Mouse (Mus musculus) neural tube, embryonic 14.5 days (tissue): ENCODE data around the gene Rbm15. TPM values are rescaled to one million over a fixed set of nuclear protein-coding genes. Genes with fewer than 3 reads are reported as not detected.
A peak's percentile ranks its signal among the peaks of the same experiment; 100 is the strongest.
"Not testable (repeated sequence)": the region's sequence is repeated elsewhere in the genome, so short reads cannot be mapped to it uniquely, and the experiment has no call there.

Experiments used
- ATAC-seq: fragments of 200-750 bp; cut with Nextera tagmentation; 2 replicates; pipeline ENCODE4 v1.8.0; 2017; ENCODE audit warnings: low read depth, mild to moderate bottlenecking, moderate TSS enrichment, moderate library complexity
- H3K27ac ChIP-seq: fragments of 300-500 bp; sonication (generic); 2 replicates; pipeline ENCODE4 v1.5.1; 2014; ENCODE audit warnings: low read depth, mild to moderate bottlenecking, control low read depth, low read length, moderate library complexity, mixed read lengths
- H3K27me3 ChIP-seq: fragments of 300-500 bp; sonication (generic); 2 replicates; pipeline ENCODE4 v1.6.1; 2014; ENCODE audit warnings: low read length; ENCODE audit not compliant: control insufficient read depth, insufficient read depth
- H3K36me3 ChIP-seq: fragments of 300-500 bp; sonication (generic); 2 replicates; pipeline ENCODE4 v1.6.1; 2014; ENCODE audit warnings: low read length, mixed read lengths; ENCODE audit not compliant: control insufficient read depth, insufficient read depth
- H3K4me1 ChIP-seq: fragments of 300-500 bp; sonication (generic); 2 replicates; pipeline ENCODE4 v1.6.1; 2014; ENCODE audit warnings: low read length; ENCODE audit not compliant: control insufficient read depth, insufficient read depth
- H3K4me2 ChIP-seq: fragments of 300-500 bp; sonication (generic); 2 replicates; pipeline ENCODE4 v1.6.1; 2014; ENCODE audit warnings: mild to moderate bottlenecking, low read depth, low read length, control low read depth
- H3K4me3 ChIP-seq: fragments of 300-500 bp; sonication (generic); 2 replicates; pipeline ENCODE4 v1.5.1; 2014; ENCODE audit warnings: low read depth, low read length, control low read depth, mixed read lengths
- H3K9ac ChIP-seq: fragments of 300-500 bp; sonication (generic); replicated peaks from 2 replicates; pipeline ENCODE4 v1.6.1; 2014; ENCODE audit warnings: low read depth, mild to moderate bottlenecking, control low read depth, low read length, mixed read lengths
- H3K9me3 ChIP-seq: fragments of 300-500 bp; sonication (generic); 2 replicates; pipeline ENCODE4 v1.6.1; 2016; ENCODE audit warnings: low read length; ENCODE audit not compliant: control insufficient read depth
- WGBS: fragments of 180-500 bp; shearing (Covaris S2); extraction: QIAGEN DNeasy Blood & Tissue Kit; methylation state at CpG from one replicate; pipeline ENCODE4 v1.1.7; 2014; 5-methylcytosine and 5-hydroxymethylcytosine counted together
- polyA plus RNA-seq: library from polyadenylated mRNA; unstranded; fragments of >200 nt; fragmentation: Nextera tagmentation; extraction: Ambion mirVana; gene quantifications from 2 replicates; pipeline ENCODE4 v1.2.1, GENCODE M21; 2014

The Rbm15 gene
- polyA plus RNA-seq, 1 experiment from 2014 or later, result 9.0 TPM

DNA sequence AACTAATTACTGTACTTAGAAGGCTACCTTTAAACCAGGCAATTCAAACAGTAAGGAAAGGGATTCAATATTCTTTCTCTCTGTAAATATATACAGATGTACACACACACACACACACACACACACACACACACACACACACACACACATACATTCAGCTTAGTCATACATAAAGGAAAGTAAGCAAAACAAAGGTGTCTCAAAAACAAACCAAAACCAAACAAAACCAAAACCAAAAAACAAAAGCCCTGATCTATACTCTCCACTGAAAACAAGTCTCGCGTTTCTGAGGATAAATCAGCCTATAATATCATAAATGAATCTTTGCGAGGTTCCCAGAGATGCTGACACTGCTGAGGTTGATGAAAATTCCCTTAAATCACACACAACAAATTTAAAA is 16.1 kb downstream of the Rbm15 start:
- no peak overlapping the region for H3K9ac ChIP-seq
- H3K4me2 ChIP-seq, result no peak overlapping the region
- no peak for ATAC-seq
- H3K36me3 ChIP-seq, result no peaks in the 10 kb centered on the region
- H3K9me3 ChIP-seq, result no peaks in the 10 kb centered on the region
- H3K4me3 ChIP-seq, result no peak overlapping the region
- no peaks in the 10 kb centered on the region for H3K27me3 ChIP-seq
- no peaks in the 10 kb centered on the region for H3K4me1 ChIP-seq
- 95% methylated on average over 3 of the region's 3 CpGs for WGBS
- no peak overlapping the region for H3K27ac ChIP-seq

DNA sequence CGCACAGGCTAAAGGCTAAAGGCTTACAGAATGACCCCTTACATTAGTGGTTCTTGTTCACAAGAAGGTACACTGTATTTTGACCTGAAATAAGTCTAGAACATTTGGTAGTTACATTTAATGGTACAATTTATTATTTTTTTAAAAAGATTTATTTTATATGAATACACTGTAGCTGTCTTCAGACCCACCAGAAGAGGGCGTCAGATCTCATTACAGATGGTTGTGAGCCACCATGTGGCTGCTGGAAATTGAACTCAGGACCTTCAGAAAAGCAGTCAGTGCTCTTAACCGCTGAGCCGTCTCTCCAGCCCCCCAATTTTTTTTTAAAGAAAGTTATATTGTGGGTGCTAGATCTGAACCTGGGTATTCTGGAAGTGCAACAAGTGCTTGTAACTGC is 36.6 kb downstream of the Rbm15 start:
- H3K4me2 ChIP-seq, H3K27me3 ChIP-seq, H3K9me3 ChIP-seq, H3K4me1 ChIP-seq, ATAC-seq, H3K36me3 ChIP-seq, H3K27ac ChIP-seq, H3K9ac ChIP-seq, H3K4me3 ChIP-seq: not testable (repeated sequence)
- WGBS, result 76% methylated on average over 4 of the region's 4 CpGs

DNA sequence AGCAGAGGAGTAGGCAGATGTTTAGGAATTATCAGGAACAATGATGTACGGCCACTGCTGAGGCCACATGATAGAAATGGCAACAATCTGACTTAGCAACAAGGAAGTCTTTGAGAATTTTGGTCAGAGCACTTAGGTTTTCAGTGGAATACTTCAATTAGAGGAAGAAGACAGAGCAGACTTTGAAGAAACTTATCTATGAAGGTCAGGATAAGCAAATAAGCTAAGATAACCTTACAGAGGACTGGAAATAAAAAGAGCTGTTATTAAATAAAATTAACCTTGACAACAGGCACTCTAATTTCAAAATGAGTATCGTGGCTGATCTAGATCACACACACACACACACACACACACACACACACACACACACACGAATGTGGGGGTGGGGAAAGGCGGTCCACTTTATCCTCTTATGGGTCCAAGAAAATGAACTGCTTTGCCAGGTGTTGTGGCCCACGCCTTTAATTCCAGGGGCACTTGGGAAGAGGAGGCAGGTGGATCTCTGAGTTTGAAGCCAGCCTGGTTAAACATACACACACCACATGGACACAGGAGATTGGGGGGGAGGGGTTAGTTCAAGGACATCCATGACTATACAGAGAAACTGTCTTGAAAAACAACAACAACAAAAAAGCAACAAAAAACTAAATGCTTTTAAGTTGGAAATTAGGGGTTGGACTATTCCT is 37.7 kb downstream of the Rbm15 start:
- Histone ChIP-seq H3K36me3 (no peaks in the 10 kb centered on the region), H3K9ac (no peak overlapping the region), H3K4me3 (no peak overlapping the region), H3K9me3 (no peaks in the 10 kb centered on the region), H3K27ac (no peak overlapping the region), H3K4me2 (no peak overlapping the region), H3K4me1 (no peaks in the 10 kb centered on the region), H3K27me3 (no peaks in the 10 kb centered on the region)
- ATAC-seq, result no peak
- 96% methylated on average over 5 of the region's 5 CpGs for WGBS

DNA sequence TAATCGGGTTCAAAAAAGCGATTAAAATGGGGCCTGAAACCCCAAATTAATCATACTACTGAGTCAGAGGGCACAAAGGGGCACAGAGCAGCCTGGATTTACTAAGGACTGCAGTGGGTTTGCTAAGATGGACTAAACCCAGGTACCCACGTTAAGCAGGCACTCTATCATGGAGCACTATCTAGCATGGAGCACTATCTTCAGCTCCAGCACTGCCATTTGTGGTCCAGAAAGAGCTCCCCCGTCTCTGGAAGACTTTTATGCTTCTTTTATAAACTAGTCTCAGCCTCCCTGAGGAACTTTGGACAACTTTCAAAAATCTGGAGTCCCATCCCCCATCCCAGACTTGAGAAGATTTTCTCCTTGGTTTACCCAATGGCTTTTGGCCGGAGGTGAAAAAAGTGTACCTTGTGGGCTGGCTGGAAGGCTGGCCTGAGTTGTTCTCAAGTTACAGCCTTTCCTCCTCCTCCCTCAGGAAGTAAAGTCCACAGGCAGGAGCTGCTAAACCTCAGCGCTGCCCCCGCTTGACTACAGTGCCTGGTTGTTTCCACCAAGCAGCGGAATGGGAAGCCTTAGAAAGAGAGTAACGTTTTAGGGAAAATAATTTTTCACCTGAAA is 42.6 kb downstream of the Rbm15 start, which contains the start of gene Slc16a4:
Slc16a4 (plus strand) TSS at position 467 of the 618 bp plus-strand sequence.
- 33% methylated on average over 9 of the region's 9 CpGs for WGBS
- Histone ChIP-seq H3K4me3 (no peak within 1 kb of the TSS), H3K4me1 (no peaks in the 10 kb centered on the region), H3K36me3 (no peaks in the 10 kb centered on the region), H3K9me3 (no peaks in the 10 kb centered on the region), H3K27ac (no peak within 1 kb of the TSS), H3K9ac (no peak within 1 kb of the TSS), H3K27me3 (no peaks in the 10 kb centered on the region), H3K4me2 (no peak within 1 kb of the TSS)
- no peak for ATAC-seq

DNA sequence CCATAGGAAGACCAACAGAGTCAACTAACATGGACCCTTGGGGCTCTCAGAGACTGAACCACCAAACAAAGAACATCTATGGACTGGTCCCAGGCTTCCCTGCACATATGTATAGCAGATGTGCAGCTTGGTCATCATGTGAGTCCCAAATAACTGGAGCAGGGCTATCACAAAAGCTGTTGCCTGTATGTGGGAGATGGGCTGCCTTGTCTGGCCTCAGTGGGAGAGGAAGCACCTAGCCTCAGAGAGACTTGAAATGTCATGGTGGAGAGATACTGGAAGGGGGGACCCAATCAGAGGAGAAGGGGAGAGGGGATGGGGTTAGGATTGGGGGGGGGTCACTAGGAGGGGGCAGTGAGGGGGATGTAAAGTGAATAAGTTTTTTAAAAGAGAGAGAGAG is 46.1 kb downstream of the Rbm15 start:
- H3K27ac ChIP-seq, result no peak overlapping the region
- no peak for ATAC-seq
- no peaks in the 10 kb centered on the region for H3K4me1 ChIP-seq
- no peaks in the 10 kb centered on the region for H3K9me3 ChIP-seq
- no peaks in the 10 kb centered on the region for H3K27me3 ChIP-seq
- peaks cover 5% of the 10 kb centered on the region; the same call in 1 of the 2 replicates for H3K36me3 ChIP-seq
- H3K4me2 ChIP-seq, result no peak overlapping the region
- no peak overlapping the region for H3K9ac ChIP-seq
- H3K4me3 ChIP-seq, result no peak overlapping the region

DNA sequence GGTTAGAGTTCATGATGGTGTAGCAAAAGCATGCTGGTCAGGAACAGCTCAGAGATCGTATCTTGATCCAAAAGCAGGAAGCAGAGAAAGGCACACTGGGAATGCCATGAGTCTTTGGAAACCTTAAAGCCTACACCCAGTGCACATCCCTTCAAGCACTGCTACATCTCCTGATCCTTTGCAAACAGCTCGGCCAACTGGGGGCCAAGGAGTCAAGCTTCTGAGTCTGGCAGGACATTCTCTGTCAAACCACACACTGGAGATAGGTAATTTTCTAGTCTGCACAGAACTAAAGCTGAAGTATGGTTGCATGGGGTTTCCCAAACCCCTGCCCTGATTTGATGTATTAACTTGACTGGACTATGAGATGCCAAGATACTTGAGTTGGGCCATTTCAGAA is 47.4 kb downstream of the Rbm15 start:
- no peak overlapping the region for H3K27ac ChIP-seq
- 85% methylated on average over 2 of the region's 2 CpGs for WGBS
- no peaks in the 10 kb centered on the region for H3K9me3 ChIP-seq
- H3K4me1 ChIP-seq, result no peaks in the 10 kb centered on the region
- no peaks in the 10 kb centered on the region for H3K27me3 ChIP-seq
- peaks cover 5% of the 10 kb centered on the region for H3K36me3 ChIP-seq
- no peak overlapping the region for H3K9ac ChIP-seq
- H3K4me3 ChIP-seq, result no peak overlapping the region
- ATAC-seq, result no peak
- H3K4me2 ChIP-seq, result no peak overlapping the region

DNA sequence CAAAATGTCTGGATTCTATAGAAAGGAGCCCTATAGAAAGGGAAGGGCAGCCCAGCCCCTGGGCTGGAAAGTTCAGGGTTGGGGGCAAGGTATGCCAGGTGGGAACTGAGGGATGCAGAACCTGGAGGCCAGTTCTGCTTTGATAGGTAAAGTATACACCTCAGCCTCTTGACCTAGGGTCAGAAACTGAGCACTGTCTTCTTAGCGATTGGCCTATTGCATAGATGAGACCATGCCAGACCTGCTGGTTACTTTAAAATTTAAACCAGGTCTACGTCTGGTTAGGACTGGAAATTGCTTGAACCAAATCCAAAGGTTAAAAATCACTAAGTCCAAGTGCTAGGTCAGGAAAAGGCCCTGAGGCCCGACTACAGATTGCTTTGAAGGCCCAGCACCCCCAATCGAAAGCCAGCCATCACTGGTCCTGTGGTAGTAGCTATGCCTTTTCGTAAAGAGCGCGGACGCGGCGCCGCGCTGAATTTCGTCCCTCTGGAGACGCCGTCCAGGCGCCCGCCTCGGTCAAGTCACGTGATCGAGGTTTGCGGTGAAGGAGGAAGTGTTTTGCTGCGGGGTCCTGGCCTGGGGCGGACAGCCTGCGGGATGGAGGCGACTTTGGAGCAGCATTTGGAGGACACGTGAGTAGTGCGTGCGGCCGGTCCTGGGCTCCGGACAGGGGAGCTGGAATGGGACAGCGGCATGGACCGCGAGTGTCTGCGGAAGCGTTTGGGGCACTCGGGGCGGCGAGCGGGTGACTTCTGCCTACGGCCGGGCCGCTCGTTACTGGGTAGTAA is 54.8 kb downstream of the Rbm15 start, which contains the start of gene Lamtor5:
Lamtor5 (plus strand) TSS at position 380 of the 791 bp plus-strand sequence.
- ATAC-seq, result peak; percentile 91
- 3% methylated on average over 43 of the region's 43 CpGs for WGBS
- peaks cover 5% of the 10 kb centered on the region for H3K36me3 ChIP-seq
- no peaks in the 10 kb centered on the region for H3K27me3 ChIP-seq
- H3K4me1 ChIP-seq, result peaks cover 4% of the 10 kb centered on the region; the same call in 1 of the 2 replicates
- peak within 1 kb of the TSS; percentile 75 for H3K4me2 ChIP-seq
- peak within 1 kb of the TSS; percentile 93 for H3K4me3 ChIP-seq
- H3K9ac ChIP-seq, result peak within 1 kb of the TSS; percentile 71
- no peaks in the 10 kb centered on the region for H3K9me3 ChIP-seq
- H3K27ac ChIP-seq, result no peak within 1 kb of the TSS

DNA sequence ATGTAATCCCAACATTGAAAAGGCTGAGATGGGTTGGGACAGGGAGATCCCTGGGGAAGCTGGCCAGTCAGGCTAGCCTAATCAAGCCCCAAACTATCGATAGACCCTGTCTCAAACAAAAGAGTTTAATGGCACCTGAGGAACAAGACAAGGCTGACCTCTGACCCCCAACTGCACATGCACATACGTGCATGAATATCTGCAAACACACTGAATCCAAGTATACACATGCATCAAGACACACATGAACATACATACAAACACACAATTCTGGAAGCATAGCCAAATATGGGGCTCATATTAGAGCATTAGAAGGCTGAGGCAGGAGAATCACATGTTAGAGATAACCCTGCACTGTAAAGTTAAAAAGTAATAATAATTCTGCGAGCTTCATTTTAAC is 56.8 kb downstream of the Rbm15 start:
- H3K9ac ChIP-seq, result no peak overlapping the region
- ATAC-seq, result no peak
- no peak overlapping the region for H3K4me3 ChIP-seq
- no peak overlapping the region for H3K4me2 ChIP-seq
- 84% methylated on average over 3 of the region's 3 CpGs for WGBS
- H3K36me3 ChIP-seq, result no peaks in the 10 kb centered on the region
- H3K4me1 ChIP-seq, result peaks cover 4% of the 10 kb centered on the region; the same call in 1 of the 2 replicates
- H3K27ac ChIP-seq, result no peak overlapping the region
- H3K27me3 ChIP-seq, result no peaks in the 10 kb centered on the region
- no peaks in the 10 kb centered on the region for H3K9me3 ChIP-seq

DNA sequence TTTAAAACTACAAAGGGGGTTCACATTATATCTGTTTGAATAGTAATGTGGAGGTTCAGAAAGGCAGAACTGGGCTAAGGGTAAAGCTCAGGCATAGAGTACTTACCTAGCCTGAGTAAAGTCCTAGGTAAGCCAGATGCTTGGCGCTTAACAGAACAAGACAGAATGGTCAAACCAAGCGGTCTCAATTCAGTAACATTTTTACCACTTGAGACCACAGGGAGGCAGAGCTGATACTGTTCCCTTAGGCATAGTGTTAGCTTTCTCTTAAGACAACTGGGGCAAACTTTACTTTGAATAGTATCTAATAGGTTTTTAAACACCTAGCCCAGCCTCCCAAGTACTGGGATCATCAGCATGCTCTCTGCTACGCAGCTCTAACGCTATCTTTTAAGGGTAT is 57.5 kb downstream of the Rbm15 start:
- Histone ChIP-seq H3K4me3 (no peak overlapping the region), H3K9ac (no peak overlapping the region), H3K4me2 (no peak overlapping the region), H3K4me1 (peaks cover 4% of the 10 kb centered on the region; the same call in 1 of the 2 replicates), H3K9me3 (no peaks in the 10 kb centered on the region), H3K36me3 (no peaks in the 10 kb centered on the region), H3K27me3 (no peaks in the 10 kb centered on the region), H3K27ac (no peak overlapping the region)
- 62% methylated on average over 4 of the region's 4 CpGs for WGBS
- no peak for ATAC-seq
